Mouse (Mus musculus) lung, postnatal 0 days (tissue): ENCODE measurements at regions not wholly inside any gene's neighbourhood (a gene's known extent, or its start where the extent isn't known, plus 50 kb on each side); places are given as distances from the start of the nearest gene placed in this dataset.

Source experiments
- ATAC-seq: fragments of 200-750 bp; cut with Nextera tagmentation; 2 replicates; pipeline ENCODE4 v1.8.0; 2017; ENCODE audit warnings: moderate library complexity
- DNase-seq: peaks from one replicate; pipeline ENCODE4 v3.0.0-alpha.2; 2016; ENCODE audit warnings: low spot score
- H3K27ac ChIP-seq: fragments of 300-500 bp; sonication (generic); 2 replicates; pipeline ENCODE4 v1.5.1; 2014; ENCODE audit warnings: antibody characterized with exemption, mild to moderate bottlenecking, low read length, mixed read lengths
- H3K27me3 ChIP-seq: fragments of 300-500 bp; sonication (generic); replicated peaks from 2 replicates; pipeline ENCODE4 v1.6.1; 2014; ENCODE audit warnings: low read length, mixed read lengths; ENCODE audit not compliant: insufficient read depth
- H3K36me3 ChIP-seq: fragments of 300-500 bp; sonication (generic); 2 replicates; pipeline ENCODE4 v1.6.1; 2014; ENCODE audit warnings: low read length, mixed read lengths; ENCODE audit not compliant: insufficient read depth
- H3K4me1 ChIP-seq: fragments of 300-500 bp; sonication (generic); 2 replicates; pipeline ENCODE4 v1.6.1; 2014; ENCODE audit warnings: antibody characterized with exemption, low read depth, low read length, mixed read lengths; ENCODE audit not compliant: insufficient read depth
- H3K4me2 ChIP-seq: fragments of 300-500 bp; sonication (generic); replicated peaks from 2 replicates; pipeline ENCODE4 v1.6.1; 2014; ENCODE audit warnings: low read depth, mild to moderate bottlenecking, low read length, moderate library complexity, mixed read lengths
- H3K4me3 ChIP-seq: fragments of 300-500 bp; sonication (generic); 2 replicates; pipeline ENCODE4 v1.5.1; 2014; ENCODE audit warnings: low read depth, low read length
- H3K9ac ChIP-seq: fragments of 300-500 bp; sonication (generic); replicated peaks from 2 replicates; pipeline ENCODE4 v1.6.1; 2014; ENCODE audit warnings: low read depth, mild to moderate bottlenecking
- H3K9me3 ChIP-seq: fragments of 300-500 bp; sonication (generic); 2 replicates; pipeline ENCODE4 v1.6.1; 2016; ENCODE audit warnings: low read length, mixed read lengths
- CTCF ChIP-seq: IDR thresholded peaks from 2 replicates; pipeline ENCODE4 v1.5.1; 2016; ENCODE audit warnings: antibody characterized with exemption, mild to moderate bottlenecking
- EP300 ChIP-seq: IDR thresholded peaks from 2 replicates; pipeline ENCODE4 v1.6.1; 2016; ENCODE audit warnings: antibody characterized with exemption, mild to moderate bottlenecking, control low read depth
- WGBS: fragments of 180-500 bp; shearing (Covaris S2); extraction: QIAGEN DNeasy Blood & Tissue Kit; methylation state at CpG from one replicate; pipeline ENCODE4 v1.1.7; 2014; 5-methylcytosine and 5-hydroxymethylcytosine counted together

- no peak overlapping the region for H3K27ac ChIP-seq
- 84% methylated on average over 4 of the region's 4 CpGs for WGBS
- H3K4me2 ChIP-seq = no peak overlapping the region
- DNase-seq (no peak), ATAC-seq (no peak)
- no peak overlapping the region for H3K9ac ChIP-seq
- H3K9me3 ChIP-seq = no peaks in the 10 kb centered on the region
- H3K36me3 ChIP-seq = no peaks in the 10 kb centered on the region
- TF ChIP-seq CTCF (no peak), EP300 (no peak)
- no peaks in the 10 kb centered on the region for H3K4me1 ChIP-seq
- H3K27me3 ChIP-seq = no peaks in the 10 kb centered on the region
- H3K4me3 ChIP-seq = no peak overlapping the region
Observed at GRCm38 (mm10) chr3:57940504-57941381, 92.9 kb upstream of the Pfn2 start.

GRCm38 (mm10) chr3:57944698-57945097, 96.8 kb upstream of the Pfn2 start:
- Histone ChIP-seq H3K9me3 (no peaks in the 10 kb centered on the region), H3K27me3 (no peaks in the 10 kb centered on the region), H3K36me3 (no peaks in the 10 kb centered on the region), H3K4me3 (no peak overlapping the region), H3K4me1 (no peaks in the 10 kb centered on the region), H3K9ac (no peak overlapping the region), H3K4me2 (no peak overlapping the region), H3K27ac (no peak overlapping the region)
- DNase-seq = no peak
- ATAC-seq = no peak
- no peak for TF ChIP-seq CTCF
- TF ChIP-seq EP300 = no peak
- WGBS = 57% methylated on average over 2 of the region's 2 CpGs

GRCm38 (mm10) chr3:57945765-57946164, 97.9 kb upstream of the Pfn2 start:
- DNase-seq (no peak), ATAC-seq (no peak)
- no peak for TF ChIP-seq CTCF
- TF ChIP-seq EP300 = no peak
- Histone ChIP-seq H3K9me3 (no peaks in the 10 kb centered on the region), H3K4me3 (no peak overlapping the region), H3K36me3 (no peaks in the 10 kb centered on the region), H3K4me1 (no peaks in the 10 kb centered on the region), H3K9ac (no peak overlapping the region), H3K27me3 (no peaks in the 10 kb centered on the region), H3K27ac (no peak overlapping the region), H3K4me2 (no peak overlapping the region)
- 81% methylated on average over 5 of the region's 5 CpGs for WGBS

- Histone ChIP-seq H3K4me2 (no peak overlapping the region), H3K4me3 (no peak overlapping the region), H3K9me3 (no peaks in the 10 kb centered on the region), H3K27ac (no peak overlapping the region), H3K27me3 (no peaks in the 10 kb centered on the region), H3K36me3 (no peaks in the 10 kb centered on the region), H3K4me1 (no peaks in the 10 kb centered on the region), H3K9ac (no peak overlapping the region)
- no peak for DNase-seq
- WGBS = 75% methylated on average over 2 of the region's 2 CpGs
- ATAC-seq = no peak
- TF ChIP-seq EP300 (no peak), CTCF (no peak)
Observed at GRCm38 (mm10) chr3:57947331-57947730, 99.5 kb upstream of the Pfn2 start.

- Histone ChIP-seq H3K9ac (no peak overlapping the region), H3K4me3 (no peak overlapping the region), H3K4me2 (no peak overlapping the region), H3K27ac (no peak overlapping the region), H3K36me3 (no peaks in the 10 kb centered on the region), H3K27me3 (no peaks in the 10 kb centered on the region), H3K4me1 (no peaks in the 10 kb centered on the region), H3K9me3 (no peaks in the 10 kb centered on the region)
- WGBS = 83% methylated on average over 1 of the region's 1 CpGs
- TF ChIP-seq CTCF = no peak
- no peak for TF ChIP-seq EP300
- ATAC-seq (no peak), DNase-seq (no peak)
Observed at GRCm38 (mm10) chr3:57948720-57949119, 100.8 kb upstream of the Pfn2 start.

GRCm38 (mm10) chr3:57950431-57951331, 102.8 kb upstream of the Pfn2 start:
- WGBS = 59% methylated on average over 7 of the region's 7 CpGs
- DNase-seq (no peak), ATAC-seq (no peak)
- Histone ChIP-seq H3K4me3 (no peak overlapping the region), H3K9ac (no peak overlapping the region), H3K27ac (no peak overlapping the region), H3K36me3 (no peaks in the 10 kb centered on the region), H3K4me2 (no peak overlapping the region), H3K27me3 (no peaks in the 10 kb centered on the region), H3K9me3 (no peaks in the 10 kb centered on the region), H3K4me1 (no peaks in the 10 kb centered on the region)
- TF ChIP-seq CTCF = no peak
- TF ChIP-seq EP300 = no peak
